Mouse (Mus musculus) bone marrow macrophage, adult 2 months (primary cell): ENCODE measurements around the gene Cyp2g1.

Source experiments
- CTCF ChIP-seq: IDR thresholded peaks from 2 replicates; pipeline ENCODE4 v1.5.1; 2012; ENCODE audit warnings: low read depth, mild to moderate bottlenecking, low read length, moderate library complexity
- POLR2A ChIP-seq: IDR thresholded peaks from 2 replicates; pipeline ENCODE4 v1.6.1; 2012; ENCODE audit warnings: mild to moderate bottlenecking, low read depth, low read length, borderline replicate concordance

DNA sequence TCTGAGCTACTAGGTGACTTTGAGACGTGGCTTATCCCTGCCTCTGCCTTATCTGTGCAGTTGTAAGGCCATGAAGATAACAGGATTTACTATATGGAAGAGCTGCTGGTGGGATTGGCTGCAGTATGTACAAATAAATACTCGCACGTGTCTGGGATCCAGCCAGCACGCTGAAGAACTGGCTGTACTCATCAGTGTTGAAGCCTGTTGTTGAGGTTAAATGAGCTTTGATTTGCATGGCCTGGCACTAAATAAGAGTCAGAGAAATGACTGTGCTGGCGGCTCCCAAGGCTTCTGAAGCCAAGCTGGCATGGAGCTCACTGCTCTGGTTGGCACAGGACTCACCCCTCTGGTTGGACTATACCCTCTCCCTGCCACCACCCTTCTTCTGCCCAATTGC, 25.5 kb upstream of the Cyp2g1 start:
- no peak for TF ChIP-seq CTCF
- no peak for TF ChIP-seq POLR2A
